Mouse (Mus musculus): ENCODE results near the gene Tenm3.

DNA sequence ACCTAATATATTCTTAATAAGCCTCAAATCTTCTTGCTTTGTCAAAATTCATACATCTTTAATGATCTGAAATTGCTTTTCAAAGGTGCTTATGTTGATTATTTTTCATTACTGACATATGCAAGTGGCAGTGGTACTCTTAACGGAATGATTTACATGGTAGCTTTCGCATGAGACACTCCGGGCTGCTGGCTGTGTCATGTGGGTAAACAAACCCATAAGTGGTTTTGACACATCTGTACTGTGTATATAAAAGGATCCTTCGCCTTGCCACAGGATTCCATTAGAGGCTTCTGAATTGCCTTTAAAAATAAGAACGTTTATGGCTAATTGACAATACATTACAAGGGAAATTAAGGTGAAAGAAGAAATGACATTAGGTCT is 529.8 kb downstream of the Tenm3 start:
- TF ChIP-seq CTCF (IDR thresholded peaks at IDR 0.05; ENCODE audit: low read depth, low read length) (no peak), GATA1 (IDR thresholded peaks at IDR 0.05; ENCODE audit: borderline replicate concordance, low read length) (no peak), GATA2 (IDR thresholded peaks at IDR 0.05; ENCODE audit: borderline replicate concordance, low read depth, low read length) (no peak), POLR2AphosphoS5 (IDR thresholded peaks at IDR 0.05; ENCODE audit: insufficient replicate concordance, low read depth, low read length) (no peak)

Measured in G1E (cell line).